Mouse (Mus musculus): ENCODE measurements at regions not wholly inside any gene's neighbourhood (a gene's known extent, or its start where the extent isn't known, plus 50 kb on each side); places are given as distances from the start of the nearest gene placed in this dataset.

- Histone ChIP-seq H3K27me3 (replicated peaks; ENCODE audit: control insufficient read depth, insufficient read depth, low read length) (no peaks in the 10 kb centered on the region), H3K9me3 (ENCODE audit: control insufficient read depth) (0 out of 2 replicates have a peak, but pooled peaks cover under 1% of the 10 kb centered on the region), H3K9ac (ENCODE audit: low read depth, low read length) (no peak overlapping the region), H3K4me3 (ENCODE audit: low read depth, low read length) (no peak overlapping the region), H3K4me1 (replicated peaks; ENCODE audit: control insufficient read depth, insufficient read depth, low read length) (no peaks in the 10 kb centered on the region), H3K36me3 (ENCODE audit: control insufficient read depth, insufficient read depth) (no peaks in the 10 kb centered on the region), H3K27ac (ENCODE audit: low read depth, low read length) (no peak overlapping the region), H3K4me2 (replicated peaks; ENCODE audit: low read depth) (peak overlapping the region; percentile 43)
- no peak for ATAC-seq
- WGBS, result 43% methylated on average over 14 of the region's 14 CpGs
- no peak for TF ChIP-seq CTCF (IDR thresholded peaks at IDR 0.05; ENCODE audit: low read depth)
These were observed 52.7 kb upstream of the Ccn6 start for GRCm38 (mm10) chr10:39216142-39216904.

GRCm38 (mm10) chr10:39214563-39214962, 51.0 kb upstream of the Ccn6 start:
- no peak for ATAC-seq
- H3K27ac ChIP-seq (ENCODE audit: low read depth, low read length), result no peak overlapping the region
- H3K27me3 ChIP-seq (replicated peaks; ENCODE audit: control insufficient read depth, insufficient read depth, low read length), result no peaks in the 10 kb centered on the region
- H3K36me3 ChIP-seq (ENCODE audit: control insufficient read depth, insufficient read depth), result no peaks in the 10 kb centered on the region
- H3K4me1 ChIP-seq (replicated peaks; ENCODE audit: control insufficient read depth, insufficient read depth, low read length), result no peaks in the 10 kb centered on the region
- no peak overlapping the region for H3K4me2 ChIP-seq (replicated peaks; ENCODE audit: low read depth)
- 0 out of 2 replicates have a peak, but pooled peaks cover 4% of the 10 kb centered on the region for H3K9me3 ChIP-seq (ENCODE audit: control insufficient read depth)
- no peak overlapping the region for H3K9ac ChIP-seq (ENCODE audit: low read depth, low read length)
- no peak for TF ChIP-seq CTCF (IDR thresholded peaks at IDR 0.05; ENCODE audit: low read depth)
- no peak overlapping the region for H3K4me3 ChIP-seq (ENCODE audit: low read depth, low read length)
- WGBS, result 89% methylated on average over 4 of the region's 4 CpGs

All from intestine, postnatal 0 days (tissue).